Mouse (Mus musculus) heart, adult 2 months (tissue): ENCODE measurements around the gene Rad9b. TPM values are rescaled to one million over a fixed set of nuclear protein-coding genes. Genes with fewer than 3 reads are reported as not detected.

ENCODE experiments used
- DNase-seq, 2 experiments: peaks; one replicate each; pipeline ENCODE4 v3.0.0; 2021
- H3K27ac ChIP-seq: fragments of 200-600 bp; 2 replicates; pipeline ENCODE4 v1.8.1; 2022
- H3K27me3 ChIP-seq: fragments of 200-500 bp; 2 replicates; pipeline ENCODE4 v1.6.1; 2012; ENCODE audit warnings: mild to moderate bottlenecking, low read length, inconsistent platforms, mixed read lengths; ENCODE audit not compliant: control insufficient read depth, insufficient read depth
- H3K36me3 ChIP-seq: fragments of 200-500 bp; 2 replicates; pipeline ENCODE4 v1.6.1; 2012; ENCODE audit warnings: low read length, inconsistent platforms; ENCODE audit not compliant: control insufficient read depth, insufficient read depth
- H3K4me1 ChIP-seq: fragments of 200-500 bp; 2 replicates; pipeline ENCODE4 v1.6.1; 2011; ENCODE audit warnings: low read length; ENCODE audit not compliant: control insufficient read depth, insufficient read depth
- H3K4me3 ChIP-seq: fragments of 200-600 bp; 2 replicates; pipeline ENCODE4 v1.8.1; 2022
- H3K79me2 ChIP-seq: fragments of 200-500 bp; replicated peaks from 2 replicates; pipeline ENCODE4 v1.6.1; 2012; ENCODE audit warnings: mild to moderate bottlenecking, inconsistent platforms, low read length, moderate library complexity, mixed read lengths; ENCODE audit not compliant: control insufficient read depth, insufficient read depth
- H3K9ac ChIP-seq: fragments of 200-500 bp; 2 replicates; pipeline ENCODE4 v1.6.1; 2012; ENCODE audit warnings: low read depth, mild to moderate bottlenecking, control low read depth, inconsistent platforms, low read length, mixed read lengths
- CTCF ChIP-seq: fragments of 200-600 bp; IDR thresholded peaks from 2 replicates; pipeline ENCODE4 v1.8.1; 2022; ENCODE audit warnings: antibody characterized with exemption, mild to moderate bottlenecking, moderate library complexity
- EP300 ChIP-seq: fragments of 200-500 bp; IDR thresholded peaks from 2 replicates; pipeline ENCODE4 v1.6.1; 2011; ENCODE audit warnings: low read depth, low read length, control low read depth; ENCODE audit not compliant: insufficient read depth
- POLR2A ChIP-seq: fragments of 200-500 bp; IDR thresholded peaks from 2 replicates; pipeline ENCODE4 v1.6.1; 2011; ENCODE audit warnings: mild to moderate bottlenecking, low read depth, low read length, control low read depth; ENCODE audit not compliant: insufficient read depth
- WGBS: fragments of 180-500 bp; shearing (Covaris S2); methylation state at CpG from one replicate; pipeline ENCODE4 v1.1.7; 2018; 5-methylcytosine and 5-hydroxymethylcytosine counted together
- intact Hi-C: fragments of 180-260 bp; cut with DNase I; formaldehyde crosslinking; loops from one replicate; pipeline ENCODE4 v1.15.1; 2025
- polyA plus RNA-seq: library from polyadenylated mRNA; depleted of rRNA; stranded (reverse); fragments of >200 nt; gene quantifications from 2 replicates; pipeline ENCODE4 v1.2.3, GENCODE M21; 2012
- total RNA-seq, 2 experiments: library from RNA; stranded (reverse); gene quantifications; 2 replicates each; pipeline ENCODE4 v1.2.3; 2021

Gene Rad9b
- total and polyA plus RNA-seq, 3 experiments, result 0.50 to 2.5 (median 0.97) TPM

DNA sequence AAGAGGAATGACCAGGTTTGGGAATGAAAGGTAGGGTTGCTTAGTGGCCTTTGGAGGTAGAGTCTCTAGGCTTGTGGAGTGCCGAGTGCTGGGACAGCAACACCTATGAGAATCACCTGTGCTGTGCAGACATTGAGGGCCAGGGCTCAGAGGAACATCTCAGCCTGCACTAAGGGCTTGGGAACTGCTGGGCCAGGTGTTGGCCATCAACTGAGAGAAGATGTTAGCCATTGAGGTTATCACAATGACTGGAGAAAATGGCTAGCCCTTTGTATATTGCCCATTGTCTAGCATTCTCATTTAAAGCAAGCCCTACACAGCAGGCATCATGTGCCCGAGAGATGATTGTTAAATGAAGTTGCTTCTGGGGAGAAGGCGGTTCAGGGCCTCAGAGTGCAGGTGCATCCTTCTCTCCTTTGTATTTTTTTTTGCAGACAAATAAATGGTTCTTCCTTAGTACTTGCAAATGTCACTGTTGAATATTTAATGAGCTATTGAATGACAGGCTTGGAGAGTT lies 59.8 kb downstream of the Rad9b start:
- no peak overlapping the region for H3K9ac ChIP-seq
- peaks cover 21% of the 10 kb centered on the region for H3K4me1 ChIP-seq
- no peak for TF ChIP-seq POLR2A
- TF ChIP-seq CTCF, result no peak
- no peak for TF ChIP-seq EP300
- no peak overlapping the region for H3K27ac ChIP-seq
- intact Hi-C loops, result loop anchor here (2.0 kb wide), 1 partner anchor 15 kb away; no protein-coding TSS in a partner anchor
- WGBS, result 72% methylated on average over 3 of the region's 3 CpGs
- peaks cover 4% of the 10 kb centered on the region for H3K36me3 ChIP-seq
- no peak for DNase-seq
- H3K4me3 ChIP-seq, result no peak overlapping the region
- H3K27me3 ChIP-seq, result no peaks in the 10 kb centered on the region
- peaks cover 4% of the 10 kb centered on the region; the same call in 1 of the 2 replicates for H3K79me2 ChIP-seq

DNA sequence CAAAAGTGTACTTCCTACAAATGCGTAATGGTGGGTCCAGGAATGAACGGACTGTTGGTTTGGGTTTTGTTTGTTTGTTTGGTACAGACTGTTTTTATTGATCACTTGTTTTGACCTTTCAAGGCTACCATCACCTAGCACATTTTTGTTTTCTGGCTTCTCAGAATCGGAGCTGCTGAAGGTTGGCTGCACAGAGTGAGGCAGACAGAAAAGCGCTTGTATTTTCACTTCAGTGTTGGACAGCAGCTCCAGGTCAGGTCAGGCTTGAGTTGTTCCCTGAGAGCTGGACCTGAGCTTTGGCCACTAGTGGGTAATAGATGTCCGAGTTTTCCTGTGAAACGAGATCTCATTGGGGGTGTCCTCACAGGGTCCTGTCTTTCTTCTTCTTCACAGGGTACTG lies 60.9 kb downstream of the Rad9b start:
- Histone ChIP-seq H3K4me3 (no peak overlapping the region), H3K27me3 (no peaks in the 10 kb centered on the region), H3K27ac (peak overlapping the region; percentile 41; the same call in 1 of the 2 replicates), H3K4me1 (peaks cover 21% of the 10 kb centered on the region), H3K36me3 (peaks cover 8% of the 10 kb centered on the region), H3K9ac (no peak overlapping the region), H3K79me2 (peaks cover 3% of the 10 kb centered on the region; the same call in 1 of the 2 replicates)
- no peak for DNase-seq
- intact Hi-C loops, result loop anchor here (2.0 kb wide), 1 partner anchor 22 kb away; no protein-coding TSS in a partner anchor
- TF ChIP-seq EP300 (no peak), POLR2A (no peak)
- 47% methylated on average over 6 of the region's 6 CpGs for WGBS

- Histone ChIP-seq H3K36me3 (peaks cover 13% of the 10 kb centered on the region), H3K4me1 (peaks cover 27% of the 10 kb centered on the region), H3K79me2 (peaks cover 4% of the 10 kb centered on the region), H3K27ac (peak overlapping the region; percentile 45), H3K4me3 (no peak overlapping the region), H3K27me3 (no peaks in the 10 kb centered on the region), H3K9ac (peak overlapping the region; percentile 31; the same call in 1 of the 2 replicates)
- DNase-seq, result no peak
- intact Hi-C loops, result loop anchor here (2.0 kb wide), 1 partner anchor 23 kb away; no protein-coding TSS in a partner anchor
- WGBS, result 39% methylated on average over 17 of the region's 17 CpGs
- TF ChIP-seq POLR2A (no peak), EP300 (no peak), CTCF (no peak)
Measured at GRCm38 (mm10) chr5:122291553-122292339, 62.3 kb downstream of the Rad9b start.

GRCm38 (mm10) chr5:122291149-122291548 lies 62.9 kb downstream of the Rad9b start:
- Histone ChIP-seq H3K4me1 (peaks cover 28% of the 10 kb centered on the region), H3K9ac (peak overlapping the region; percentile 47), H3K36me3 (peaks cover 13% of the 10 kb centered on the region), H3K27me3 (no peaks in the 10 kb centered on the region), H3K27ac (no peak overlapping the region; the same call in 1 of the 2 replicates), H3K4me3 (no peak overlapping the region), H3K79me2 (peaks cover 5% of the 10 kb centered on the region)
- TF ChIP-seq CTCF, result no peak
- TF ChIP-seq POLR2A, result no peak
- no peak for TF ChIP-seq EP300
- WGBS, result 47% methylated on average over 6 of the region's 6 CpGs
- DNase-seq, result no peak
- intact Hi-C loops, result no loop called here

DNA sequence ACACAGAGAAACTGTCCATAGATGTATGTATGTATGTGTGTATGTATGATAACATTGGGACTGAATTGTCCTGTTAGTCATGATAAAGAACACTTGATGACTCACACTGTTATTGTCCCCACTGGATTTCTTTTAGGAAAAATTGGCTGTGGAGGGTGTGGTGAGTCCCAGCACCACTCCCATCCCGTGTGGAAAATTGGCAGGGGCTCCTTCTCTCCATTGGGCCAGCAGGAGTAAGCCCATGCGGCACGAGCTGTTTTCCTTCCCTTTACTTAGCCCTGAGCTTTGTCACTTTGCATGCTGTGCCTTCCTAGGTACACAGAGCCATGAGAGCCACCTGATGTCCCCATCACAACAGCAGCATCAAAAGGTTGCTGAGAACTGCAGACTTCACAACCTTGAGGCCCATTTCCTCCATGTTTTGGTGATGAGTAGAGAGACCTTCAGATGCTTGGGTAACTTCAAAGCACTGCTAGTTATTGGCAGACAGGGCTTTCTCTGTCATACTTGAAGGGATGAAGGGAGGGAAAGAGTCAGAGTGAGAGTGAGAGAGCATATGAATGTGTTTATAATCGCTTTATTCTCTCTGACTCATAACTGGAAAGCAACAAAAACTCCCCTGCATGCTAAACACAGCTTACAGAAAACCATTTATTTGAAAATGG lies 65.8 kb downstream of the Rad9b start:
- Histone ChIP-seq H3K9ac (no peak overlapping the region), H3K4me1 (peaks cover 23% of the 10 kb centered on the region), H3K36me3 (peaks cover 14% of the 10 kb centered on the region), H3K4me3 (no peak overlapping the region), H3K79me2 (peaks cover 10% of the 10 kb centered on the region), H3K27ac (peak overlapping the region; percentile 42), H3K27me3 (no peaks in the 10 kb centered on the region)
- whole genome bisulfite sequencing, result 23% methylated on average over 4 of the region's 4 CpGs
- intact Hi-C loops, result no loop called here
- TF ChIP-seq EP300 (no peak), CTCF (no peak), POLR2A (no peak)
- DNase-seq, result peak in 1 of 2 experiments; percentile 53
